ENCODE assay signal across 9 mouse cellular contexts in genomic region chr2:27953866-27954265, GRCm38 (mm10).
DNase-seq lines count a peak whose midpoint lies in the region; ATAC-seq and TF ChIP-seq lines count a peak whose summit lies in the region.
"Had no signal": no experiment of that assay in that cellular context is flagged by ENCODE, and none has a peak within 500 bp of the region (broad histone marks: within the 10 kb centered on the region; RNA-seq: fewer than 3 reads in every experiment).

No protein-coding gene starts in this region.

- no peak overlapping the region for H3K27ac ChIP-seq in hindbrain, postnatal 0 days
- no peak overlapping the region for H3K27ac ChIP-seq in hindbrain, embryonic 11.5 days (ENCODE audit: low read depth, low read length)
- H3K27ac ChIP-seq: limb, embryonic 15.5 days had no signal

- intact Hi-C loops in gastrocnemius, postnatal 36 days (cut with DNase I), result no loop called here

- H3K9ac ChIP-seq in hindbrain, postnatal 0 days (replicated peaks; ENCODE audit: low read length), result no peak overlapping the region
- no peak overlapping the region for H3K9ac ChIP-seq in hindbrain, embryonic 11.5 days (ENCODE audit: low read depth, low read length)
- H3K9ac ChIP-seq: limb, embryonic 15.5 days had no signal

- H3K4me3 ChIP-seq in hindbrain, postnatal 0 days (ENCODE audit: low read length), result no peak overlapping the region
- no peak overlapping the region for H3K4me3 ChIP-seq in hindbrain, embryonic 11.5 days (ENCODE audit: low read depth, low read length)
- H3K4me3 ChIP-seq: limb, embryonic 15.5 days had no signal

- H3K36me3 ChIP-seq in hindbrain, postnatal 0 days (ENCODE audit: insufficient read depth, low read length), result no peaks in the 10 kb centered on the region
- peaks cover 2% of the 10 kb centered on the region; the same call in 1 of the 2 replicates for H3K36me3 ChIP-seq in hindbrain, embryonic 11.5 days (ENCODE audit: control insufficient read depth, insufficient read depth, low read length)

- peak; percentile 35; the same call in 1 of the 2 replicates for ATAC-seq in hindbrain, postnatal 0 days
- no peak for ATAC-seq in hindbrain, embryonic 11.5 days (ENCODE audit: low FRiP score)

- WGBS in hindbrain, postnatal 0 days, result 38% methylated on average over 3 of the region's 3 CpGs
- 80% methylated on average over 3 of the region's 3 CpGs for WGBS in hindbrain, embryonic 11.5 days

- H3K4me2 ChIP-seq in hindbrain, postnatal 0 days (ENCODE audit: low read depth, low read length), result no peak overlapping the region
- no peak overlapping the region for H3K4me2 ChIP-seq in hindbrain, embryonic 11.5 days (replicated peaks; ENCODE audit: low read depth, low read length)
- H3K4me2 ChIP-seq: limb, embryonic 15.5 days had no signal

- H3K9me3 ChIP-seq in hindbrain, postnatal 0 days (ENCODE audit: low read length), result no peaks in the 10 kb centered on the region
- H3K9me3 ChIP-seq in hindbrain, embryonic 11.5 days (ENCODE audit: control insufficient read depth, low read length), result no peaks in the 10 kb centered on the region
- H3K9me3 ChIP-seq: limb, embryonic 15.5 days had no signal

- DNase-seq in hindbrain, postnatal 0 days (ENCODE audit: low spot score), result peak; percentile 49
- DNase-seq in hindbrain, embryonic 11.5 days (ENCODE audit: low spot score), result no peak
- peak; percentile 78 for DNase-seq in adrenal gland, postnatal 25 days
- DNase-seq in gastrocnemius, postnatal 36 days, result peak; percentile 69 to 74
- DNase-seq in lung, postnatal 10 days, result peak; percentile 76
- DNase-seq in spleen, postnatal 4 days (ENCODE audit: low spot score in 2 of 2), result no peak
- no peak for DNase-seq in thymus, postnatal 4 days
- no peak for DNase-seq in Muller cell, postnatal 12 days (ENCODE audit: inconsistent ontology term)

- H3K27me3 ChIP-seq in hindbrain, postnatal 0 days (ENCODE audit: insufficient read depth, low read length), result no peaks in the 10 kb centered on the region
- H3K27me3 ChIP-seq in hindbrain, embryonic 11.5 days (ENCODE audit: control insufficient read depth, insufficient read depth, low read length), result no peaks in the 10 kb centered on the region
- H3K27me3 ChIP-seq: limb, embryonic 15.5 days had no signal

- no peak for TF ChIP-seq CTCF in hindbrain, postnatal 0 days (IDR thresholded peaks at IDR 0.05; ENCODE audit: low read depth)

- 0 out of 2 replicates have a peak, but pooled peaks cover 6% of the 10 kb centered on the region for H3K4me1 ChIP-seq in hindbrain, postnatal 0 days (ENCODE audit: insufficient read depth, low read length)
- no peaks in the 10 kb centered on the region for H3K4me1 ChIP-seq in hindbrain, embryonic 11.5 days (replicated peaks; ENCODE audit: control insufficient read depth, insufficient read depth, low read length)

Comparison
In these comparisons a context has a peak if more than half of its experiments do, and no peak if none do; other contexts are left out.
1. DNase-seq: peak in hindbrain, postnatal 0 days (single experiment), adrenal gland, postnatal 25 days (single experiment), gastrocnemius, postnatal 36 days (2 of 2) and lung, postnatal 10 days (single experiment); none in hindbrain, embryonic 11.5 days (single experiment), spleen, postnatal 4 days (0 of 2), thymus, postnatal 4 days (single experiment) and Muller cell, postnatal 12 days (single experiment).